Mouse (Mus musculus) kidney, postnatal 0 days (tissue): ENCODE data around the gene Trp53. TPM values are rescaled to one million over a fixed set of nuclear protein-coding genes. Genes with fewer than 3 reads are reported as not detected.

Experiments
- ATAC-seq: fragments of 200-750 bp; cut with Nextera tagmentation; replicated peaks from 2 replicates; pipeline ENCODE4 v1.8.0; 2017; ENCODE audit warnings: low read depth, moderate number of reproducible peaks, moderate TSS enrichment, moderate library complexity; ENCODE audit not compliant: low FRiP score
- DNase-seq: peaks from one replicate; pipeline ENCODE4 v3.0.0-alpha.2; 2016; ENCODE audit warnings: low spot score
- H3K27ac ChIP-seq: fragments of 300-500 bp; sonication (generic); 2 replicates; pipeline ENCODE4 v1.5.1; 2014; ENCODE audit warnings: mild to moderate bottlenecking
- H3K27me3 ChIP-seq: fragments of 300-500 bp; sonication (generic); 2 replicates; pipeline ENCODE4 v1.6.1; 2014; ENCODE audit warnings: low read length, mixed read lengths; ENCODE audit not compliant: insufficient read depth
- H3K36me3 ChIP-seq: fragments of 300-500 bp; sonication (generic); 2 replicates; pipeline ENCODE4 v1.6.1; 2014; ENCODE audit warnings: low read length, mixed read lengths; ENCODE audit not compliant: insufficient read depth
- H3K4me1 ChIP-seq: fragments of 300-500 bp; sonication (generic); replicated peaks from 2 replicates; pipeline ENCODE4 v1.6.1; 2014; ENCODE audit warnings: antibody characterized with exemption, low read length, mixed read lengths; ENCODE audit not compliant: insufficient read depth
- H3K4me2 ChIP-seq: fragments of 300-500 bp; sonication (generic); 2 replicates; pipeline ENCODE4 v1.6.1; 2014; ENCODE audit warnings: mild to moderate bottlenecking, low read length, moderate library complexity, mixed read lengths
- H3K4me3 ChIP-seq: fragments of 300-500 bp; sonication (generic); replicated peaks from 2 replicates; pipeline ENCODE4 v1.5.1; 2014; ENCODE audit warnings: low read depth, low read length
- H3K9ac ChIP-seq: fragments of 300-500 bp; sonication (generic); 2 replicates; pipeline ENCODE4 v1.6.1; 2014; ENCODE audit warnings: low read depth, low read length
- H3K9me3 ChIP-seq: fragments of 300-500 bp; sonication (generic); replicated peaks from 2 replicates; pipeline ENCODE4 v1.6.1; 2016; ENCODE audit warnings: low read length, inconsistent platforms, mixed read lengths
- CTCF ChIP-seq: IDR thresholded peaks from 2 replicates; pipeline ENCODE4 v1.5.1; 2016; ENCODE audit warnings: antibody characterized with exemption, low read depth, mild to moderate bottlenecking, moderate library complexity
- WGBS: fragments of 180-500 bp; shearing (Covaris S2); extraction: QIAGEN DNeasy Blood & Tissue Kit; methylation state at CpG from one replicate; pipeline ENCODE4 v1.1.7; 2014; 5-methylcytosine and 5-hydroxymethylcytosine counted together
- polyA plus RNA-seq: library from polyadenylated mRNA; unstranded; fragments of >200 nt; fragmentation: Nextera tagmentation; extraction: Ambion mirVana; gene quantifications from 2 replicates; pipeline ENCODE4 v1.2.1, GENCODE M21; 2015

Gene Trp53
- polyA plus RNA-seq, 1 experiment from 2014 or later, result 117 TPM

GRCm38 (mm10) chr11:69601768-69602167, 21.6 kb downstream of the Trp53 start:
- no peak for TF ChIP-seq CTCF
- H3K36me3 ChIP-seq, result no peaks in the 10 kb centered on the region
- peaks cover 22% of the 10 kb centered on the region for H3K4me1 ChIP-seq
- WGBS, result 63% methylated on average over 3 of the region's 3 CpGs
- no peaks in the 10 kb centered on the region for H3K9me3 ChIP-seq
- no peak overlapping the region for H3K4me2 ChIP-seq
- no peak overlapping the region for H3K4me3 ChIP-seq
- no peak overlapping the region for H3K9ac ChIP-seq
- ATAC-seq (no peak), DNase-seq (no peak)
- no peak overlapping the region; the same call in 1 of the 2 replicates for H3K27ac ChIP-seq
- no peaks in the 10 kb centered on the region for H3K27me3 ChIP-seq

DNA sequence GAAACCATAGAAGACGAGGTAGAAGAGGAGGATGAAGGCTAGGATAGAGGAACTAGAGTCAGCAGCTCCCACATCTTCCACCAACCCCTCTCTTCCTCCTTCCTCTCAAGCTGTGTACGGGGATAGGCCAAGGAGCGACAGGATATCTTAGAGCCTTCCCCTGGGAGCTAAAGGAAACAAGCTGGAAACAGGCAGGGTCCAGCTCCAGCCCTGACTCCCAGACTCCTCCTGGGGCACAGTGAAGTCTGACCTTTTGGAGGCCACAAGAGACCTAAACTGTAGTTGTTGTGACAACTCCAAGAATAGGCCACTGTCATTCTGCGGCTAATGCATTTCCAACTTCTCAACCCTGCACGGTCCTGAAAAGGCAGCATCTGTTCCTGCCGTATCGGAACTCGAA, 23.4 kb downstream of the Trp53 start:
- no peak for TF ChIP-seq CTCF

DNA sequence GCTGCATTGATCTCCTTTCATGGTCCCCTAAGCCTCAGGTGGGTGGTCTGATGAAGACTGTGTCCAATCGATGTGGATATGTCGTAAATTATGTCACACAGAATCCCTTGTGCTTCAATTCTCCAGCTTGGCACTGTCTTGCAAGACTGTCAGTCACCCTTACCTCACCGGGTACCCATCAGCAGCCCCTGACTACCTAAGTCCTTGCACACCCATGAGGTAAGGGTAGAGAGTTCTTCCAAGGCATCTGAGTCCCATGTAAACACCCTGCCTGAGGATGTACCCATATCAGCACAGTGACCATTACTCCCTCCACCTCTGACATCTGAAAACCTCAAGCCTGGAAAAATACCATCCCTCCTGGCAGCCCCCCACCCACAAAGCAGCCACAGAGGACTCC, 24.2 kb downstream of the Trp53 start:
- Histone ChIP-seq H3K4me2 (peak overlapping the region; percentile 78), H3K4me1 (peaks cover 20% of the 10 kb centered on the region), H3K4me3 (0 out of 2 replicates have a peak overlapping the region, but pooled peaks have one; percentile 1), H3K9me3 (no peaks in the 10 kb centered on the region), H3K27ac (peak overlapping the region; percentile 60; the same call in 1 of the 2 replicates), H3K27me3 (no peaks in the 10 kb centered on the region), H3K36me3 (no peaks in the 10 kb centered on the region), H3K9ac (no peak overlapping the region; the same call in 1 of the 2 replicates)
- no peak for DNase-seq
- WGBS, result 57% methylated on average over 3 of the region's 3 CpGs
- 0 out of 2 replicates have a peak, but pooled peaks have one; percentile 1 for ATAC-seq
- TF ChIP-seq CTCF, result no peak

More for the DNA sequence above, 23.4 kb downstream of the Trp53 start:
- ATAC-seq (no peak), DNase-seq (no peak)
- H3K4me3 ChIP-seq, result 0 out of 2 replicates have a peak overlapping the region, but pooled peaks have one; percentile 1
- WGBS, result 60% methylated on average over 8 of the region's 8 CpGs
- H3K4me1 ChIP-seq, result peaks cover 22% of the 10 kb centered on the region
- peak overlapping the region; percentile 60; the same call in 1 of the 2 replicates for H3K27ac ChIP-seq
- no peaks in the 10 kb centered on the region for H3K9me3 ChIP-seq
- no peaks in the 10 kb centered on the region for H3K36me3 ChIP-seq
- no peak overlapping the region for H3K9ac ChIP-seq
- no peaks in the 10 kb centered on the region for H3K27me3 ChIP-seq
- H3K4me2 ChIP-seq, result peak overlapping the region; percentile 78

- Histone ChIP-seq H3K4me1 (peaks cover 13% of the 10 kb centered on the region; the same call in 1 of the 2 replicates), H3K4me2 (peak overlapping the region; percentile 78), H3K4me3 (peak overlapping the region; percentile 43), H3K9ac (peak overlapping the region; percentile 57), H3K27ac (peak overlapping the region; percentile 60; the same call in 1 of the 2 replicates), H3K27me3 (no peaks in the 10 kb centered on the region), H3K9me3 (no peaks in the 10 kb centered on the region), H3K36me3 (no peaks in the 10 kb centered on the region)
- ATAC-seq (peak; percentile 16; the same call in 1 of the 2 replicates), DNase-seq (peak; percentile 62)
- no peak for TF ChIP-seq CTCF
- WGBS, result under 1% methylated on average over 66 of the region's 73 CpGs
These were observed 24.9 kb downstream of the Trp53 start for GRCm38 (mm10) chr11:69604795-69605664.

- Histone ChIP-seq H3K9ac (peak within 1 kb of the TSS; percentile 57), H3K27me3 (no peaks in the 10 kb centered on the region), H3K4me3 (peak within 1 kb of the TSS; percentile 43), H3K27ac (peak within 1 kb of the TSS; percentile 60; the same call in 1 of the 2 replicates), H3K4me1 (peaks cover 5% of the 10 kb centered on the region; the same call in 1 of the 2 replicates), H3K9me3 (no peaks in the 10 kb centered on the region), H3K36me3 (no peaks in the 10 kb centered on the region), H3K4me2 (peak within 1 kb of the TSS; percentile 78)
- ATAC-seq, result peak; percentile 67
- DNase-seq, result peak; percentile 92
- WGBS, result 3% methylated on average over 32 of the region's 32 CpGs
- 0 out of 2 replicates have a peak, but pooled peaks have one; percentile 2 for TF ChIP-seq CTCF
These were observed 25.7 kb downstream of the Trp53 start, which contains the start of gene Atp1b2 for GRCm38 (mm10) chr11:69605726-69606490. Gene Atp1b2, minus strand, starts transcription at chr11:69605942.

GRCm38 (mm10) chr11:69606491-69606795, 26.3 kb downstream of the Trp53 start:
- Histone ChIP-seq H3K9me3 (no peaks in the 10 kb centered on the region), H3K4me2 (peak overlapping the region; percentile 78), H3K36me3 (no peaks in the 10 kb centered on the region), H3K27me3 (no peaks in the 10 kb centered on the region), H3K4me1 (peaks cover 5% of the 10 kb centered on the region; the same call in 1 of the 2 replicates), H3K27ac (no peak overlapping the region), H3K9ac (no peak overlapping the region), H3K4me3 (peak overlapping the region; percentile 43)
- TF ChIP-seq CTCF, result no peak
- 55% methylated on average over 2 of the region's 2 CpGs for WGBS
- ATAC-seq (no peak), DNase-seq (no peak)
